Comparison of ENCODE assay signal across 29 mouse cellular contexts in genomic region chr4:139501702-139502101, GRCm38 (mm10). TPM values are rescaled to one million over a fixed set of nuclear protein-coding genes. Genes with fewer than 3 reads are reported as not detected.
DNase-seq lines count a peak whose midpoint lies in the region; ATAC-seq and TF ChIP-seq lines count a peak whose summit lies in the region.
"Had no signal": no experiment of that assay in that cellular context is flagged by ENCODE, and none has a peak within 500 bp of the region (broad histone marks: within the 10 kb centered on the region; RNA-seq: fewer than 3 reads in every experiment).

No protein-coding gene starts in this region.

- H3K4me2 ChIP-seq in hindbrain, postnatal 0 days (ENCODE audit: low read depth, low read length): no peak overlapping the region
- H3K4me2 ChIP-seq in hindbrain, embryonic 11.5 days (replicated peaks; ENCODE audit: low read depth, low read length): no peak overlapping the region
- H3K4me2 ChIP-seq in CH12.LX (ENCODE audit: insufficient read depth, low read depth, poor library complexity, severe bottlenecking): no peak overlapping the region
- H3K4me2 ChIP-seq: embryonic facial prominence, embryonic 12.5 days; forebrain, embryonic 15.5 days; hindbrain, embryonic 12.5 days; limb, embryonic 15.5 days; neural tube, embryonic 12.5 days; stomach, embryonic 15.5 days had no signal

- no peak overlapping the region for H3K4me3 ChIP-seq in hindbrain, postnatal 0 days (ENCODE audit: low read length)
- no peak overlapping the region for H3K4me3 ChIP-seq in hindbrain, embryonic 11.5 days (ENCODE audit: low read depth, low read length)
- no peak overlapping the region for H3K4me3 ChIP-seq in lung, adult 2 months (replicated peaks; ENCODE audit: extremely low read depth, low read depth, low read length)
- H3K4me3 ChIP-seq in CH12.LX (replicated peaks in 1 of 3; ENCODE audit: low read depth in 2 of 3, low read length in 2 of 3, poor library complexity in 1 of 3): no peak overlapping the region
- H3K4me3 ChIP-seq: embryonic facial prominence, embryonic 12.5 days; forebrain, embryonic 15.5 days; hindbrain, embryonic 12.5 days; limb, embryonic 10.5 days; limb, embryonic 15.5 days; midbrain, embryonic 10.5 days; myocyte; neural tube, embryonic 12.5 days; stomach, embryonic 15.5 days had no signal

- no peak for ATAC-seq in hindbrain, postnatal 0 days
- no peak for ATAC-seq in hindbrain, embryonic 11.5 days (ENCODE audit: low FRiP score)
- ATAC-seq: activated CD4-positive, CD25-positive, alpha-beta regulatory T cell, adult 4 months; CD4-positive, CD25-positive, alpha-beta regulatory T cell, adult 4 months; forebrain, embryonic 15.5 days; midbrain, embryonic 16.5 days had no signal

- in situ Hi-C loops in CH12.LX (cut with MboI; ENCODE audit: low pct_ligation_motif_present, low pct_unique_long_range_greater_than_20kb, low sequenced_read_pairs): no loop called here

- H3K9ac ChIP-seq in hindbrain, postnatal 0 days (replicated peaks; ENCODE audit: low read length): no peak overlapping the region
- no peak overlapping the region for H3K9ac ChIP-seq in hindbrain, embryonic 11.5 days (ENCODE audit: low read depth, low read length)
- H3K9ac ChIP-seq in CH12.LX (ENCODE audit: insufficient read depth, low read depth): no peak overlapping the region
- H3K9ac ChIP-seq: embryonic facial prominence, embryonic 12.5 days; forebrain, embryonic 15.5 days; hindbrain, embryonic 12.5 days; limb, embryonic 15.5 days; liver, embryonic 14.5 days; neural tube, embryonic 12.5 days; stomach, embryonic 15.5 days had no signal

- no peaks in the 10 kb centered on the region for H3K27me3 ChIP-seq in hindbrain, postnatal 0 days (ENCODE audit: insufficient read depth, low read length)
- no peaks in the 10 kb centered on the region for H3K27me3 ChIP-seq in hindbrain, embryonic 11.5 days (ENCODE audit: control insufficient read depth, insufficient read depth, low read length)
- peaks cover 18% of the 10 kb centered on the region for H3K27me3 ChIP-seq in CH12.LX (replicated peaks)
- H3K27me3 ChIP-seq: forebrain, embryonic 15.5 days; hindbrain, embryonic 12.5 days; limb, embryonic 15.5 days; neural tube, embryonic 12.5 days; stomach, embryonic 15.5 days had no signal

- TF ChIP-seq EP300 in CH12.LX (IDR thresholded peaks at IDR 0.05; ENCODE audit: low read length): no peak

- no peaks in the 10 kb centered on the region for H3K9me3 ChIP-seq in hindbrain, postnatal 0 days (ENCODE audit: low read length)
- no peaks in the 10 kb centered on the region for H3K9me3 ChIP-seq in hindbrain, embryonic 11.5 days (ENCODE audit: control insufficient read depth, low read length)
- H3K9me3 ChIP-seq in CH12.LX (replicated peaks; ENCODE audit: low read length): peaks cover 10% of the 10 kb centered on the region
- H3K9me3 ChIP-seq: forebrain, embryonic 15.5 days; hindbrain, embryonic 12.5 days; limb, embryonic 10.5 days; limb, embryonic 15.5 days; stomach, embryonic 15.5 days had no signal

- no peak overlapping the region for H3K27ac ChIP-seq in hindbrain, postnatal 0 days
- H3K27ac ChIP-seq in hindbrain, embryonic 11.5 days (ENCODE audit: low read depth, low read length): no peak overlapping the region
- no peak overlapping the region for H3K27ac ChIP-seq in CH12.LX (ENCODE audit: insufficient read depth, low read depth)
- H3K27ac ChIP-seq: embryonic facial prominence, embryonic 12.5 days; forebrain, embryonic 15.5 days; hindbrain, embryonic 12.5 days; limb, embryonic 10.5 days; limb, embryonic 15.5 days; liver, embryonic 14.5 days; neural tube, embryonic 12.5 days; stomach, embryonic 15.5 days had no signal

- 82% methylated on average over 6 of the region's 6 CpGs for WGBS in hindbrain, postnatal 0 days
- 85% methylated on average over 6 of the region's 6 CpGs for WGBS in hindbrain, embryonic 11.5 days
- 76% methylated on average over 6 of the region's 6 CpGs for WGBS in lung, adult 2 months

- no peaks in the 10 kb centered on the region; the same call in 1 of the 2 replicates for H3K4me1 ChIP-seq in hindbrain, postnatal 0 days (ENCODE audit: insufficient read depth, low read length)
- H3K4me1 ChIP-seq in hindbrain, embryonic 11.5 days (replicated peaks; ENCODE audit: control insufficient read depth, insufficient read depth, low read length): no peaks in the 10 kb centered on the region
- no peaks in the 10 kb centered on the region for H3K4me1 ChIP-seq in lung, adult 2 months (ENCODE audit: control insufficient read depth, insufficient read depth, low read length)
- H3K4me1 ChIP-seq in CH12.LX (ENCODE audit: control insufficient read depth in 1 of 2, insufficient read depth in 2 of 2): no peaks in the 10 kb centered on the region; a peak in 1 of 4 replicates
- H3K4me1 ChIP-seq: embryonic facial prominence, embryonic 12.5 days; forebrain, embryonic 15.5 days had no signal

- no peak for TF ChIP-seq POLR2A in lung, adult 2 months (IDR thresholded peaks at IDR 0.05; ENCODE audit: borderline replicate concordance, extremely low read depth, low read depth, low read length)
- TF ChIP-seq POLR2A in CH12.LX (IDR thresholded peaks at IDR 0.05; ENCODE audit: low read depth, low read length): no peak
- TF ChIP-seq POLR2A in brain, embryonic 14.5 days (IDR thresholded peaks at IDR 0.05; ENCODE audit: borderline replicate concordance, extremely low read depth, insufficient read depth, insufficient read length, poor library complexity, severe bottlenecking): no peak

- no peak for DNase-seq in hindbrain, postnatal 0 days (ENCODE audit: low spot score)
- no peak for DNase-seq in hindbrain, embryonic 11.5 days (ENCODE audit: low spot score)
- no peak for DNase-seq in lung, adult 2 months
- no peak for DNase-seq in lung, postnatal 10 days
- DNase-seq in CH12.LX (ENCODE audit: extremely low read depth): no peak
- DNase-seq in brain, embryonic 14.5 days (ENCODE audit: low read depth): no peak
- DNase-seq in spleen, postnatal 4 days (ENCODE audit: low spot score in 2 of 2): no peak
- DNase-seq: adrenal gland, adult 2 months; adrenal gland, postnatal 36 days; cerebellum, adult 8-10 months; embryo, embryonic 11 days; gastrocnemius, postnatal 10 days; kidney, adult 11 months; kidney, postnatal 36 days; right cerebral cortex, postnatal 14 days; thymus, postnatal 14 days had no signal

- no peaks in the 10 kb centered on the region for H3K36me3 ChIP-seq in hindbrain, postnatal 0 days (ENCODE audit: insufficient read depth, low read length)
- no peaks in the 10 kb centered on the region for H3K36me3 ChIP-seq in hindbrain, embryonic 11.5 days (ENCODE audit: control insufficient read depth, insufficient read depth, low read length)
- H3K36me3 ChIP-seq in CH12.LX (replicated peaks in 1 of 2; ENCODE audit: control insufficient read depth in 1 of 2, insufficient read depth in 1 of 2, low read length in 1 of 2): no peaks in the 10 kb centered on the region
- H3K36me3 ChIP-seq: embryonic facial prominence, embryonic 12.5 days; forebrain, embryonic 15.5 days; hindbrain, embryonic 12.5 days; limb, embryonic 10.5 days; limb, embryonic 15.5 days; midbrain, embryonic 10.5 days; neural tube, embryonic 12.5 days; stomach, embryonic 15.5 days had no signal

- dilution Hi-C loops in CH12.LX (cut with MboI; ENCODE audit: extremely low pct_ligation_motif_present, extremely low pct_unique_long_range_greater_than_20kb, low sequenced_read_pairs): no loop called here

- peak; percentile 59 for TF ChIP-seq CTCF in hindbrain, postnatal 0 days (IDR thresholded peaks at IDR 0.05; ENCODE audit: low read depth)
- TF ChIP-seq CTCF in lung, adult 2 months (IDR thresholded peaks at IDR 0.05; ENCODE audit: insufficient read depth, low read length): peak; percentile 20; the same call in 1 of the 2 replicates
- peak in 1 of 2 experiments; percentile 72; a peak in 2 of 4 replicates for TF ChIP-seq CTCF in CH12.LX (conservative IDR thresholded peaks at IDR 0.05 in 1 of 2, IDR thresholded peaks at IDR 0.05 in 1 of 2; ENCODE audit: low read depth in 2 of 2, low read length in 2 of 2)
- TF ChIP-seq CTCF in brain, embryonic 14.5 days (IDR thresholded peaks at IDR 0.05; ENCODE audit: borderline replicate concordance, extremely low read depth, insufficient read depth, insufficient read length): peak; percentile 9; the same call in 1 of the 2 replicates

- TF ChIP-seq RAD21 in CH12.LX (IDR thresholded peaks at IDR 0.05; ENCODE audit: low read depth, low read length): peak; percentile 21

- H3K79me2 ChIP-seq in CH12.LX (replicated peaks; ENCODE audit: control insufficient read depth, extremely low read depth, insufficient read depth, poor library complexity, severe bottlenecking): no peaks in the 10 kb centered on the region

TF ChIP-seq in CH12.LX, 34 proteins besides CTCF, POLR2A, EP300 and RAD21:
- TF ChIP-seq RCOR1 (conservative IDR thresholded peaks at IDR 0.05; ENCODE audit: low read depth, low read length): no peak
- TF ChIP-seq MXI1 (IDR thresholded peaks at IDR 0.05; ENCODE audit: low read depth, low read length): no peak
- peak; percentile 51 for TF ChIP-seq SMC3 (IDR thresholded peaks at IDR 0.05; ENCODE audit: low read depth, low read length)

RNA-seq across cellular contexts. Expression of gene Iffo2, which starts 28.6 kb away (rescaled TPM):
- 14.4 and 14.5 TPM in 2 replicates for total RNA-seq in hindbrain, postnatal 0 days (2014; rRNA removed)
- 5.9 and 6.8 TPM in 2 replicates for polyA plus RNA-seq in hindbrain, postnatal 0 days (2015; fragmentation: Nextera tagmentation; extraction: Ambion mirVana)
- polyA plus RNA-seq in hindbrain, embryonic 11.5 days (2014; fragmentation: Nextera tagmentation; extraction: Ambion mirVana): 3.3 and 4.8 TPM in 2 replicates
- polyA plus RNA-seq in lung, adult 2 months (2012; rRNA removed): 7.4 and 9.5 TPM in 2 replicates
- total RNA-seq in CH12.LX (2012; rRNA removed) (2.1 and 3.0 TPM in 2 replicates), CH12.LX (2014; rRNA removed) (0.28 and 0.38 TPM in 2 replicates)
- 0.42 and 0.60 TPM in 2 replicates for polyA plus RNA-seq in CH12.LX (2012; ENCODE audit: insufficient read length, low read depth)
- 5.6 and 11.0 TPM in 2 replicates for polyA plus RNA-seq in brain, embryonic 14.5 days (2012; rRNA removed)
